Mouse (Mus musculus): Measurements from ENCODE around the gene Gon7. TPM values are rescaled to one million over a fixed set of nuclear protein-coding genes. Genes with fewer than 3 reads are reported as not detected.

Gene Gon7
- polyA plus RNA-seq, 1 experiment from 2014 or later: 20.7 TPM

DNA sequence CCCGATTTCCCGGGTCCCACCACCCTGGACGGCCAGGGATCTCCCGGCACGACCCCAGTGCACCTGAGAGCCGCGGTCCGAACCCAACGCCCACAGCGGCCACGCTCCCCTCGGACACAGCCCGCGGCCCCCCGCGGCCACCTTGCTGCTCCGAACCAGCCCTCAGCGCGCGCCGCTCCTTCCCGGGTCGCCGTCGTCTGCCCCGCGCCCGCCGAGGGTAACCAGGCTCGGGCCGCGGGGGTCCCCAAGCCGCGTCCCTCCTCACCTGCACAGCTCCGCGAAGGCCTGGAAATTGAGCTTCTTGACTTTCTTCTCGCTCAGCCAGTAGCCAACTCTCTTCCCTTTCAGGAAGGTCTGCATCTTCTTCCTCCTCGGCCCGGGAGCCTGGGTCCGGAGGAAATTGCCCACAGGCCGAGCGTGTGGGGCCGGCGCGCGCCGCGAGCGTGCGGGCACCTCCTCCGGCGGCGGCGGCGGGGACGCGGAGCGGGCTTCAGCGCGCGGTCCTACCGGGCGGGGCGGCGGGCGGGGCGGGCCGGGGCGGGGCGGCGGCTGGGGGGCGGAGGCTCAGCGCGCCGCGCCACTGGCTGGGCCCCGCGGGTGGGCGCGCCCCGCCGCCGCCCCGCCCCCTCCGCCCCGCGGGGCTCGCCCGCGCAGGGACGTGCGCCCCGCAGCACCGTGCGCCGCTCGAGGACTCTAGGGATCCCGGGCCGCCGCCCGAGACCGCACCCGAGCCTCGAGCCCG is 53.0 kb downstream of the Gon7 start, which contains the start of gene Itpk1:
Gene Itpk1, minus strand, starts transcription at position 474 of the 742 bp plus-strand sequence.
- Histone ChIP-seq H3K27me3 (replicated peaks) (peaks cover 23% of the 10 kb centered on the region; the same call in 1 of the 2 replicates), H3K4me2 (peak within 1 kb of the TSS; percentile 96), H3K4me3 (peak within 1 kb of the TSS; percentile 87), H3K27ac (replicated peaks) (peak within 1 kb of the TSS; percentile 75), H3K9ac (peak within 1 kb of the TSS; percentile 92), H3K9me3 (no peaks in the 10 kb centered on the region), H3K4me1 (peaks cover 41% of the 10 kb centered on the region), H3K36me3 (no peaks in the 10 kb centered on the region)
- under 1% methylated on average over 60 of the region's 105 CpGs for WGBS
- ATAC-seq (ENCODE audit: extremely low read depth, insufficient number of reproducible peaks, low FRiP score, low TSS enrichment): peak; percentile 88

DNA sequence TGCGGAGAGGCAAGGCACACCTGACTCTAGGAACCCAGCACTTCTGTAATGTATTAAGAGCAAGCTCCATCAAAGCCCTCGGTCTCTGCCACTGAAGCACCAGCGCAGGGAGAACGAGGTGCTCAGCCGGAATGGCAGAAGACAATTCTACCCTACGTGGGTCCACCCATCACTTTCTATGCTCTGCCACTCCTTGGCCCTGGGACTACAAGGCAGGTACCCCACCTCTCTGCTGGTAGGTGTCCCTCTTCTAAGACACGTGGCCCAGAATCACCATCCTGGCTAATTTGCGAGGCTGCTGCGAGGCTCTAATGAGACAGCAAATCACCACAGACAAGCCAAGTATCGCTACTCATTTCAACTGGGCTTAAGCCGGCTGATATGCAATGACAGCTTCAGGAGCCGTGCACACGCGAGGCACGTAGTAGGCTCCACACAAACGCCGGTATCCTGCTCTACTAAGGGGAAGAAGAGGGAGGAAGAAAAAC is 53.6 kb downstream of the Gon7 start:
- peaks cover 47% of the 10 kb centered on the region for H3K4me1 ChIP-seq
- peaks cover 23% of the 10 kb centered on the region; the same call in 1 of the 2 replicates for H3K27me3 ChIP-seq (replicated peaks)
- peak overlapping the region; percentile 87 for H3K4me3 ChIP-seq
- H3K9me3 ChIP-seq: no peaks in the 10 kb centered on the region
- H3K9ac ChIP-seq: peak overlapping the region; percentile 92
- H3K36me3 ChIP-seq: no peaks in the 10 kb centered on the region
- H3K27ac ChIP-seq (replicated peaks): no peak overlapping the region
- no peak for ATAC-seq (ENCODE audit: extremely low read depth, insufficient number of reproducible peaks, low FRiP score, low TSS enrichment)
- H3K4me2 ChIP-seq: peak overlapping the region; percentile 96
- 11% methylated on average over 17 of the region's 17 CpGs for WGBS

DNA sequence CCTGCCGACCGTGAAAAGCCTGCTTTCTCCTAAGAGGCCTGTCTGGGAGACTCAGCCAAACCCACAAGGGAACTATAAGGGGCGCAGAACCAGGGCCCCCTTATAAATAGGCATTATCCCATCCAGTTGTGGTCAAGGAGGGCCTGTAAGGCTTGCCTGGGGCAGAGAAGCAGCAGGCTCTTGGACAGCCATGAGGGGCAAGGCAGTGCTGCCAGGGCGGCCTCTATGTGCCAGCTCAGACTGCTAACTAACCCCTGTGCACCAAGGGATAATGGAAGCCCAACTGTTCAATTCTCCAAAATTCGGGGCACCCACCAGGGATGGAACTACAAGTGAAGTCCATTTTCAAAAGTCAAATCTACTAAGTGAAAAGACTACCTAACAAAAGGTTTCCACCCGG is 54.2 kb downstream of the Gon7 start:
- 58% methylated on average over 6 of the region's 6 CpGs for WGBS
- H3K4me2 ChIP-seq: peak overlapping the region; percentile 96
- H3K9ac ChIP-seq: peak overlapping the region; percentile 92; the same call in 1 of the 2 replicates
- H3K4me3 ChIP-seq: peak overlapping the region; percentile 87
- H3K27me3 ChIP-seq (replicated peaks): peaks cover 23% of the 10 kb centered on the region; the same call in 1 of the 2 replicates
- no peak for ATAC-seq (ENCODE audit: extremely low read depth, insufficient number of reproducible peaks, low FRiP score, low TSS enrichment)
- no peaks in the 10 kb centered on the region for H3K36me3 ChIP-seq
- peaks cover 52% of the 10 kb centered on the region for H3K4me1 ChIP-seq
- no peak overlapping the region for H3K27ac ChIP-seq (replicated peaks)
- H3K9me3 ChIP-seq: no peaks in the 10 kb centered on the region

Other genes with a start within 250 kb of the Gon7 start
- 0.84 and 1.1 TPM in 2 replicates for gene Chga, start 202.8 kb downstream of the Gon7 start, polyA plus RNA-seq (2015; fragmentation: Nextera tagmentation; extraction: Ambion mirVana)
- gene Itpk1, start 52.9 kb downstream of the Gon7 start, polyA plus RNA-seq (2015; fragmentation: Nextera tagmentation; extraction: Ambion mirVana): 4.3 and 6.4 TPM in 2 replicates
- 17.9 and 18.3 TPM in 2 replicates for gene Moap1, start 14.1 kb downstream of the Gon7 start, polyA plus RNA-seq (2015; fragmentation: Nextera tagmentation; extraction: Ambion mirVana)
- gene Tmem251, start 14.0 kb downstream of the Gon7 start, polyA plus RNA-seq (2015; fragmentation: Nextera tagmentation; extraction: Ambion mirVana): 6.8 and 7.5 TPM in 2 replicates
- not detected in 2 replicates for gene Gm28051, start within 50 bp of the Gon7 start, polyA plus RNA-seq (2015; fragmentation: Nextera tagmentation; extraction: Ambion mirVana)
- 26.5 and 30.3 TPM in 2 replicates for gene Ubr7, start 164 bp upstream of the Gon7 start, polyA plus RNA-seq (2015; fragmentation: Nextera tagmentation; extraction: Ambion mirVana)
- gene Gm20604, start 869 bp upstream of the Gon7 start, polyA plus RNA-seq (2015; fragmentation: Nextera tagmentation; extraction: Ambion mirVana): 17.8 and 18.1 TPM in 2 replicates
- 11.2 and 11.7 TPM in 2 replicates for gene Btbd7, start 120.7 kb upstream of the Gon7 start, polyA plus RNA-seq (2015; fragmentation: Nextera tagmentation; extraction: Ambion mirVana)
- not detected in 2 replicates for gene Cox8c, start 141.5 kb upstream of the Gon7 start, polyA plus RNA-seq (2015; fragmentation: Nextera tagmentation; extraction: Ambion mirVana)
- 0.01 and 0.08 TPM in 2 replicates for gene Unc79, start 191.1 kb upstream of the Gon7 start, polyA plus RNA-seq (2015; fragmentation: Nextera tagmentation; extraction: Ambion mirVana)

Measured in heart, embryonic 13.5 days (tissue).